Mouse (Mus musculus): ENCODE measurements around the gene Pnma1.

GRCm38 (mm10) chr12:84172216-84172615 is 23.9 kb upstream of the Pnma1 start:
- TF ChIP-seq CTCF (IDR thresholded peaks at IDR 0.05; ENCODE audit: low read depth) (no peak), EP300 (IDR thresholded peaks at IDR 0.05; ENCODE audit: low read depth) (no peak)
